Mouse (Mus musculus): ENCODE data around the gene Depdc5.
A peak's percentile ranks its signal among the peaks of the same experiment; 100 is the strongest.
"Not testable (repeated sequence)": the region's sequence is repeated elsewhere in the genome, so short reads cannot be mapped to it uniquely, and the experiment has no call there.

Depdc5 gene

DNA sequence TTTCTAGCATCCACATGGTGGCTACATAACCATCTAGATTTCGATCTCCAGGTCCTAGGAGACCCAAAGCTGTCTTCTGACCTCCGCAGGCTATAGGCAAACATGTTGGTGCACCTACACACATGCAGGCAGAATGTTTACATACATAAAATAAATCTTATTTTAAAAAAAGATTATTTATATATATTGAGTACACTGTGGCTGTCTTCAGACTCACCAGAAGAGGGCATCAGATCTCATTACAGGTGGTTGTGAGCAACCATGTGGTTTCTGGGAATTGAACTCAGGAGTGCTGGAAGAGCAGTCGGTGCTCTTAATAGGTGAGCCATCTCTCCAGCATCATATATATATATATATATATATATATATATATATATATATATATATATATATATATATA lies 50.6 kb downstream of the Depdc5 start:
- DNase-seq = no peak

DNA sequence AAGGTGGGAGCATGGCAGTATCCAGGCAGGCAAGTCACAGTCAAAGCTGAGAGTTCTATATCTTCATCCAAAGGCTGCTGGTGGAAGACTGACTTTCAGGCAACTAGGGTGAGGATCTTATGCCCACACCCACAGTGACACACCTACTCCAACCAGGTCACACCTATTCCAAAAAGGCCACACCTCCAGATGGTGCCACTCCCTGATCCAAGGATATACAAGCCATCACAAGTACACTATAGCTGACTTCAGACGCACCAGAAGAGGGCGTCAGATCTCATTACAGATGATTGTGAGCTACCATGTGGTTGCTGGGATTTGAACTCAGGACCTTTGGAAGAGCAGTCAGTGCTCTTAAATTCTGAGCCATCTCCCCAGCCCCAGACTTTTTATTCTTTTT lies 55.8 kb downstream of the Depdc5 start:
- not testable (repeated sequence) for DNase-seq

DNA sequence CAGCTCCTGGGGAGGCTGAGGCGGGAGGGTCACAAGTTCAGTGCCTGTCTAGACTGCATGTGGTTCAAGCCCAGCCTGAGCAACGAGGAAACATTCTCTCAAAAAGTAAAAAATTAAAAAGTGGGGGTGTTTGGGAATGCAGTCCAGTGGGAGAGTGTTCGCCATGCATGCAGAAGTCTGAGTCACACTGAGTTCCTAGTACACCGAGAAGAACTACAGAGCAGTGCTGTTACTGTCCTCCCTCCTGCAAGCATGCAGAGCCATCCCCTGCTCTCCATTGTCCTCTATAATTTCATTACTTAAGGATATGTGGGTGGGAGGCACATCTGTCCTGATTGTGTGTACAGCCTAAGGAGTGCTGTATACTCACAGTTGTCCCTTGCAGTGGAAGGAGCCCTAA lies 59.4 kb downstream of the Depdc5 start:
- DNase-seq = no peak

DNA sequence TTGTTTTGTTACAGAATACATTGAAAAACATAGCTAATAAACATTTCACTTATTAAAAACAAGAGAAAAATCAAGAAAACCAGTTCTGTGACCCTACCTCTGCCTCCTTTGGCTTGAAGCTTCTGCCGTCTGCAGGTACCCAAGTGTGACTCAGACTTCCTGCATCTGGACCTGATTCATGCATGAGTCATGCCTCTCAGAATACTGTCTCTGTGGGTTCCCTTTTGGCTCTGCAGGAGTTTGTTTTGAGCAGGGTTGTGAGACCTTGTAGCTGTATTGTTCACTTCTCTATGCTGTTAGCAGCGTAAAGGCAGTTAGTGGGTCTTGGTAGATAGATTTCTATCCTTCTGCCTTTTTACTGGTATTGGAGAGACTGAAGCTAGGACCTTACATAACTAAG lies 67.3 kb downstream of the Depdc5 start:
- peak; percentile 11 for DNase-seq

DNA sequence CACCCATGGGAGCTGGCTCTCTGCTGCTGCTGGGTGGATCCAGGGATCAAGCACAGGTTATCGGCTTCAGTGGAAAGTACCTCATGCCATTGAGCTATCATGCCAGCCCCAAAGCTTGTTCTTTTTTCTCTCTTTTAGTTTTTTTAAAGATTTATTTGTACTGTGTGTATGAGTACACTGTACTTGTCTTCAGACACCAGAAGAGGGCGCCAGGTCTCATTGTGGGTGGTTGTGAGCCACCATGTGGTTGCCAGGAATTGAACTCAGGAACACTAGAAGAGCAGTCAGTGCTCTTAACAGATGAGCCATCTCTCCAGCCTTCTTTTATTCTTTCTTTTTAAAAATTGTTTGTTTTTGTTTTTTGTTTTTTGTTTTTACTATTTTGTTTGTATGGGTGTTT lies 71.2 kb downstream of the Depdc5 start:
- no peak for DNase-seq

DNA sequence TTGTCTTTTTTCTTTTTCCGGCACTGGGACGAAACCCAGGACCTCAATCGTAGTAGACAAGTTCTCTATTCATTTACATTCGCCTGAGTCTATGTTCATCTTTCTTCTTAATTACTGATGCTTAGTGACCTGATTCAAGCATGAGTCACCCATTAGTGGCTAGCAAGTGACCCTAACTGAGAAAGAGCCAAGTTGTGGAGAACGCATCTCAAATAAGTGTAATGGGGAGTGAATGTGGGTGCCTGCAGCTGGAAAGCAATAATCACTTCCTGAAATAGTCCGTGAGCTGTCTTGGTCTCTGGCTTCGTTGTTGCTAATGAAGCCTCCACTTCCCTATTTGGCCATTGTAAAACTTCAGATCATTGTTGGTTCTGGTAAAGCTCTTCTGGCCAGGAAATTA lies 77.1 kb downstream of the Depdc5 start:
- no peak for DNase-seq

DNA sequence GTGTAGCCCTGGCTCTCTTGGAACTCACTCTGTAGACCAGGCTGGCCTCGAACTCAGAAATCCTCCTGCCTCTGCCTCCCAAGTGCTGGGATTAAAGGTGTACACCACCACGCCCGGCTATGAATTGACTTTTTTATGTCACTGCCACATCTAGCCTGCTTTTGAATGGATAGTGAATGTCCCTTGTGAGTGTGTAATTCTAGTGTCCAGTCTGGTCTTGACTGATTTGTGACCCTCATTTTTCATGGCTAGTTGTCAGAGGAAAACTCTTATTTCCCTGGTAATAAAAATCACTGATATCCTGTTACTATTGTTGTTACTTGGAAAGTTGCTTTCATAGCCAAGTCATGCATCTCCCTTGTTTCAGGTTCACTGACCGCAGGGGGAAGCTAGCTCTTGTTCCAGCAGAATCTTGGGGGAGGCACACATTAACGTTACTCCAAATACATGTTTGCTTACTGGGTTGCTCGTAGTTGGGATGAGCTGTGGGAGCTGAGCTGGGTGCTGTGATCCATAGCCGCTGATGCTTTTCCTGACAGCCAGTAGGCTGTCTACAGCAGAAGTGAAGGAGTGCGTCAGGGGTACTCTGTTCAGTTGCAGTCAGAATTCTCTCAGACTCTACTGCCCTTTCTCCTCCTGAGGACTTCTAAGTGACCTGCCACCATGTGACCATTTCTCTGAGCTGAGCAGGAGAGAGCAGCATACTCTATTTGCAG lies 77.9 kb downstream of the Depdc5 start:
- DNase-seq = no peak

DNA sequence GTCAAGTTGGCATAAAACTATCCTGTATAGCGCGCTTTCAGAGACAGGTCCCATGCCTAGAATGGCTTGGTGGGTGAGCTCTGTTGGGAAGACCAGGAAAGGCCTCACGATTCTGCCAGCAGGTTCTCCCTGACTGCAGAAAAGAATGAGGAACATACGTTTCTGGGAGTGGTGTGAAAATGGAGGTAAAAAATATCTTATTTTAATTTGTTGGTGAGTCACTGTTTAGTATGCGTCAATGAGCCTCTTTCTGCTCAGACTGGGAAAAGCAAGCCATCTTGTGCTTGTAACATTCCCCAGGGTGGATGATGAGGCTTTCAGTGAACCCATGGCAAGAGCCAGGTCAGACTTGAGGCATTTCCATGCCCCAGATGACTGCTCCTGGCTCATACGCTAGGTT lies 86.6 kb downstream of the Depdc5 start:
- no peak for DNase-seq

DNA sequence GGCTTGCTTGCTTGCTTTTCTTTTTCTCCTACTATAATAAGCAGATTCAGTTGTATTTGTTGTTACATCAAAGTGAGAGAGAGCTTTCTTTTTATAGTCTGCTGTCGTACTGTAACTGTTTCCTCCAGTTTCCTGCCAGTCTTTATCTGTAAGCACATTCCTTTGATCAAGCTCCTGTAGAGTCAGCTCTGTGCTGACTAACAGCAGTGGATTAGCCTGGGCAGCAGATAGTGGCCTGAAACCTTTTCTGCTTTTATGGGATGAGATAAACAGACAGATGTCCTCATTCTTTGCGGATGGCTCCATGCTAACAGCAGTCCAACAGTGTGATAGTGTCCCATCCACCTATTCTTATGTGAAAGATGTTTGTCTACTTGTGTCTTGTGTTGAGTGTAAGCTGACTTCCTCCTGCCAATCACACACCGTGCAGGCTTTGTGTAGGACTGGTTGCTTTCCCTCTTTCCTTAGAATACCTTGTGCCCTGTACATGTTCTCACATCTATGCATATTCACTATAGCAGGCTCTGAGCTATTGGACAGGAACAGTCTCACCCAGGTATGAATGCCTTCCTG lies 87.3 kb downstream of the Depdc5 start:
- no peak for DNase-seq

DNA sequence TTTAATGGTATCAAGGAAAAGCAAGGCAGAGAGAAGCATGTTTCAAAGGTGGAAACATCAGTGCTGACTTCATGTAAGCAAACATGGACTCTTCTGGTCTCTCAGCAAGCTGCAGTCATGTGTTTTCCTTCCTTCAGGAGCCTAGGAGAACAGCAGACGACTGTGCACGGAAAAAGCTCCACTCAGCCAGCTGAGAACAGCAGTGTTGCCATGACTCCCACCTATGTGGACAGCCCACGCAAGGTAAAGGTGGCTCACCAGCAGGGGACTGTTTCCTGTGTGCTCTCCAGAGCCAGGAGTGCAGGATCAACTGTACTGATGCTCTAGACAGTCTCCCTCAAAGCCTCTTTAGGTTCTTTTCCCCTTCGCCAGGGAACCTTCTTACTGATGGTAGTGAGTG lies 92.2 kb downstream of the Depdc5 start:
- no peak for DNase-seq

DNA sequence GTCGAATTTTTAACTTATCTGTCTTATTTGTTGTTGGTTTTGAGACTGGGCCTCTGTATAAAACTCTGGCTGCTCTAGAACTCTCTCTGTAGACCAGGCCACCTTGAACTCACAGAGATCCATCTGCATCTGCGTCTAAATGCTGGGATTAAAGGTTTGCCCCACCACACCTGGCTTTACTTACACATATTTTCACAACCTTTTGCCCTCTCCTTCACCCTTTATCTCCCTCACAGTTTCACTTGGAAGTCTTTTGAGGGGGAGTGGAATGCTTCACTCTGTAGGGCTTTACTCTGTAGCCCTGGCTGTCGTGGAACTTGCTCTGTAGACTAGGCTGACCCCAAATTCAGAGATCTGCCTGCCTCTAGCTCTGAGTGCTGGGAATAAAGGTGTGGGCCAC lies 98.1 kb downstream of the Depdc5 start:
- no peak for DNase-seq

DNA sequence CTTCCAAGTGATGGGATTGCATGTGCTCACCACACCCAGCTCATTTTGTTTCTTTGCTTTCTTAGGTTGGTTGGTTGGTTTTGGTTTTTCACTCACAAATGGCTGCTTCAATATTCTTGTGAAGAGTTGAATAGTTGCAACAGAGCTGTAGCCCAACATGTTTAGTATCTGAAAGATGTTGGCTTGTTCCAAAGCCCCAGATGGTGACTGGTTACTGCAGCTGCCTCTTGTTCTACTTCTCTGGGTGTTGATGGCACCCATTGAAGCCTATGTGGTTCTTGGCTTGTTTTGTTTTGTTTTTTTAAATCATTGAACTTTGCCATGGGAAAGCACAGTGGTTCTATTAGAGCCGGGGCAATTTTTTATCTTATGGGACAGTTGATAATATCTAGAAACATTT lies 99.1 kb downstream of the Depdc5 start:
- DNase-seq = no peak

DNA sequence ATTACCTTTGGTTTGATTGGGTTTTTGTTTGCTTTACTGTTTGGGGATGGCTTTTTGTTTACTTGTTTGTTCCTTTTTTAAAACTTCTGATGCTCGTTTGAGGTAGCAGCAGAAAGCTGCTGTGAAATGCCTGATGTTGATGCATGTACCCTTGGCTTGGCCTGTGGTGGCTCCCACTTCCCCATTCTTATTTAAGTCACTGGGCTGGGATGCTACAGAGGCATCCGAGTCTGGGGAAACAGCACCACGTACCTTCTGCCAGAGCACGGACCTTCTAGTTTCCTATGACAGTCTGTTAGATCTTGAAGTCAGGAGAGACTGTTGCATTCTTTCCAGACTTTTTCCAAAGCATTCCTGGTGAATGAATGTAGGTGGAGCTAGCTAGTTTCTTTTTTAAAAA lies 113.0 kb downstream of the Depdc5 start:
- no peak for DNase-seq

DNA sequence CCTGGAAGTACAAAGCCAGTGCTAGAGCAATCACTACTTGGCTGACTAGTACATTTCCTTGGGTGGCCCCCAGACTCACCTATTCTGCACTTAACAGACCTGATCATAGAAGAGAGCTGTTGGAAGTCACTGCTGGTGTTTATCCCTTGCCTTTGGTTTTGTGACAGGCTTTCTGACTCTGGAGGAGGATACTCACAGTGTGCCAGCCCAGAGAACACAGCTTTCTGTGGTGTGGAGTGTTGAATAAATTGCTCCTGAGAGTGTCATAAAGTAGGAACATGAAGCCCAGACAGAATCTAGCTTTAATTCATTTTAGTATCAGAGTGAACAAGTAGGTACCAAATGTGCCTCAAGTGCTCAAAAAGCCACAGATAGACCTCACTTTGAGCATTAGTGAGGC lies 113.7 kb downstream of the Depdc5 start:
- no peak for DNase-seq

DNA sequence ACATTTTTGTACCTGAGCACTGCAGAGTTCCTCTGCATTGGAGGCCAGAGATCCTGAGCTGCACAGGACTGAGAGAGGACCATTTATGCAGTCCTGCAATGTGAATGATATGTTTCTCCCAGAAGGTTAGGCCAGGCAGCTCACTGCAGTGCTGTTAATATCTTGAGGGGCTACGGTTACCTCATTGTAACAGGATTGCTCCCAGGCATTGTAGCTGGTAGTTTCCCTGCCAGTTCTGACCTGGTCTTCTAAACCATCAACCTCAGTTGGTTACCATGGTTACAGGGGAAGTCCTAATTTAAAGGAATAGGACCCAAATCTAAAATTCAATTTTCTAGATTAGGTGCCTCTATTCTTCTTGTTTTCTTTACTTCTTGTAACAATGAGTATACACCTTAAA lies 121.9 kb downstream of the Depdc5 start:
- no peak for DNase-seq

DNA sequence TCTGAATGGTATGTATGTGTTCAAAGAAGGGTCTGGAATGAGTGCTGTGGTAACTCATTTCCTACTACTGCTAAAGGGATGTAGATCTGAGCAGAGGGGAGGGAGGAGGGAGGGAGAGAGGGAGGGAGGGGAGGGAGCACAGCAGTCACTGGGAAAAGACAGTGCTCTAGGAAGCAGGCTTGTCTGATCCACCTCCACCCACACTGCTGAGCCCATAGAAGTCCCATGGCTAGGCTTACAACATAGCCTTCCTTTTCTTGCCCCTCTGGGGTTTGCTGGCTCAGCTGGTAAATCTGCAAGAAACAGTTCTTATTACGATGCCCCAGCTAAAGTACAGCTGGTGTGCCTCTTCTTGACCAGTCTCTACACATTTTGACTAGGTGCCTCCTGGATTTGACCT lies 124.4 kb downstream of the Depdc5 start:
- DNase-seq = no peak

DNA sequence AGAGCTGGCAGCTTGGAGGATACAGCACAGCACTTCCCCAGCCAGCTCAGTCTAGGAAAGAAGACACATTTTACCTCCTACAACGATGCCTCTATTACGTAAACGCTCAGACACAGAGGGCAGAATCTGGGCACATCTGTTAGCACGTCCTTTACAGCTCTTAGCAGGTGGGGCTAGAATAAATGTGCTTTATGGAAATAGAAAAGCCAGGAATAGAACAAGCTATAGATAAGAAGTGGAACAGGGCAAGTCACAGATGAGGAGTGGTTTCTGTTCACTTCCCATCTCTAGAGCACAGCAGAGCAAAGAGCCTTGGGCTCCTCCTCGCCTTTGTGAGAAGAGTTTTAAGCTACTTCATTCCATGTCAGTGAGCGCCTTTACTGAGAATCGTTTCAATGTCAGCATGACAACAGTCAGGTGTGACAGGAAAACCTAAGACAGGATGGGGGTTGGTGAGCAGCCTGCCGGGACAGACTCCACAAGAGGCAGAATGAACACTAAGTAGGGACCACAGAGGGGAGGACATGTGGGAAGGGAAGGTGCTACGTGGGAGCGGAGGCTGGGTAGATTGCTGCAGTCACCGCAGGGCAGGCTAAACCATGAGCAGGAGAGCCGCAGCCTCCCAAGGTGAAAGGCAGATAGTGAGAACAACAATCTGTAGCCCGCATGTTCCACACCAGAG lies 126.6 kb downstream of the Depdc5 start:
- no peak for DNase-seq

DNA sequence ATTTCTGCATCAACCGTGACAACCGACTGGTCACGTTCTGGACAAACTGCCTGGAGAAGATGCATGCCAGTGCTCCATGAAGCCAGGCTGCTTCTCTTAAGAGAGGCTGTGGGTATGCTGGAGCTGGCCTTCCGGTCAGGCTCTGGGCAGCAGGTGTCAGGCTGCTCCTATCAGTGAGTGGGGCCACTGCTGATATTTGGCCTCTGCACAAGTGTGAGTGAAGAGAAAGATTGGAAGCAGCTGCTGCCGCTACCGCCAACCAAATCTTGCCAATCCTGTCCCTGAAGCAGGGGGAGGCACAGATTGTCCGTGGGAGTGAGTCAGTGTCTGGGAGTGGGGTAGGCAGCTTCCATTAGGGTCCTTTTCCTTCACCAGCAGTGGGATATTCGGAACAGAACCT lies 127.7 kb downstream of the Depdc5 start:
- DNase-seq = peak; percentile 81

DNA sequence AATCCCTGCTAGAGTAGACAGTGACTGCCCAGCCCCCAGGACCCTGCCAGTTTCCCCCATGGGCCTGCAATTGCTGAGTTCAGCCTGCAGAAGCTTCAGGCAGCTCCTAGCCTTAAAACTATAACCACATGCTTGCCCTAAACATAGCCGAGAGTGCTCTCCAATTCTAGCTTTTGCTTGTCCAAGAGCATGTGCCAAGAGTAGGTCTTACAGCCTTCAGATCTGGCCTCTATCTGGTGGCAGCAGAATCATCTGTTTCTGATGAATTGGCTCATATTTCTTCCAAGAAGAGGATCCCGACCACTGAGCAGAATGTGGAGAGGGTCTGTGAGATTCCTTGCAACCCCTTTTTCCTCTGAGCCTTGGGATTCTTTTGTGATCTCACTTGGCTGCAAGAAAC lies 131.0 kb downstream of the Depdc5 start:
- DNase-seq = no peak

DNA sequence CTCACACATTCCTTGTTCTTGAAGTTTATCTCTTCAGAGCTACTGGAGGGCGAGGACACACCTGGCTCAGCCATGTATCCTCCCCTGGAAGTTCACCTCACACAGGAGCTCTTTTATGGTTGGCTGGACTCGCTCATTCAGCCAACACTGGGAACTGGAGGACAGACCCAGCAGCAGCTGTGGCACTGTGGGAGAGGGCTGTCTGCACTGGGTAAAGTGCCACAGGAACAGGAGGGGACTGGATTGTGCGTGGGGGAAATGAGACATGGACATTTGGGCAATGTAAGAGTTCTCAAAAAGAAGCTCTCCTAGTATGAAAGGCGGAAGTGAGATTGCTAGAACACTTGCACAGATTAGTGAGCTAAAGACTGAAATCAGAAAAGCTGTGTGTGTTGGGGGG lies 132.3 kb downstream of the Depdc5 start:
- no peak for DNase-seq

DNA sequence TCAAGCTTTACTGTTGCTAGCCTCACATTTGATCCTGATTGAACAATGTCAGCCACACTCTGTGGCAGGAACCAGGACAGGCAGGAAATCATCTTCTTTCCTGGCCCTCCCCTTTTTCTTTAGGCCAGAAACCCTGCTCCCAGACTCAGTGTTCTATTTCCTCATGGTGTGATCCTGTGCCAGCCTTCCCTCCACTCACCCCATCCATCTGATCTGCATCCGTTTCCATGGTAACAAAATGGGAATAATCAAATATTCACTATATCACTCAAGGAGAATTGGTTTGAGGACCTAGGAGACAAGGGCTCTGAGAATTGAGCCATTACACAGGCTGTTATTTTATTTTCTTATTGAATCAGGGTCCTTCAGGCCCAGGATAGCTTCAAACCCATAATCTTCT lies 133.1 kb downstream of the Depdc5 start:
- DNase-seq = no peak

DNA sequence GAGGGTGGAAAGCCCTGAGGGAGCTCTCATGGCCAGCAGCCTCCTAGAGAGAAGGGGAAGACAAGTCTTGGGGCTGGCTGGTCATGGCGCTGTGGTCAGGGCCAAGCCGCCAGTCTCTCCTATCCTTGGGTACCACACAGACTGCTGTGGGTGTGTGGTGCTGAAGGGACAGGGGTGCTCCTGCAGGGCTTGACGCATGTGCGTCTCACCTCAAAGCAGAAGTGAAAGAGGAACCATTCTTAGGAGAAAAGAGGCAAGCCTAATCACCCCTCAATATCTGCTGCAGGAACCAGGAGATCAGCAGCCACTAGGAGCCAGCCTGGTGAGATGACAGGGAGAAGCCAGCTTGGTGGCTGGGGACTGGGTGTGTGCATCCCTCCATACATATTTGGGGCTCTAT lies 134.2 kb downstream of the Depdc5 start:
- no peak for DNase-seq

DNA sequence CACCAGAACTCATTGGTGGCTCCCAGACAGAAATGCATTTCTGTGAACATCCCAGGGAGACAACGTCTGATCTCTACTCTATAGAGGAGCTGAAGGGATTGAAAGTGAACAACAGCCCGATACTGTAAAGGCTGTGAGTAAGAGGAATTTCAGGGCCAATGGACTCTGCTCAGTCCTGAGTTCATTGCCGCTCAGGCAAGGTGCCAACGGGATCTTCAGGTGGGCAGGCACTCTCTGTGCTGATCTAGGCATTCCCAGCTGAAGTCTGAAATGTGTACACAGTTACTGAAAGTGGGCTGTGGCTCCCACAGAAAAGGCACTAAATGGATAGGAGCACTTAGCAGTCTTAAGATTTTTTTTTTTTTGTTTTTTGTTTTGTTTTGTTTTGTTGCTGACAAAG lies 135.3 kb downstream of the Depdc5 start:
- no peak for DNase-seq

DNA sequence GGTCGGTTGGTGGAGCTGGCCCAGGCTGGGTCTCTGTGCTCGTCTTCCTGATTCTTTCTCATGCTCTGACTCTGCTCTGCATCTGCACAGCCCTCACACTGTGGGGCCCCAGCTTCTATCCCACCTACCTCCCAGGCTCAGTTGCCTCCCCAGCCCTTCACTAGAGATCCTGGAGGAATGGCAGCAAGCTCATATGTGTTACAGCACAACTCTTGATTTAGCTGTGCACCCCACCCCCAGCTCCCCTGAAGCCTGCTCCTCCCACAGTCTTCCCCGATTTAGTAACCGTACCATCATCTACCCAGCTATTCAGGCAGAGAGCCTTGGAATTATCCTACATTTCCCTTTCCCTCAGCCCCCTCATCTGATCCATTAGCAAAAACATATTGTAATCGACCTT lies 137.6 kb downstream of the Depdc5 start:
- no peak for DNase-seq

DNA sequence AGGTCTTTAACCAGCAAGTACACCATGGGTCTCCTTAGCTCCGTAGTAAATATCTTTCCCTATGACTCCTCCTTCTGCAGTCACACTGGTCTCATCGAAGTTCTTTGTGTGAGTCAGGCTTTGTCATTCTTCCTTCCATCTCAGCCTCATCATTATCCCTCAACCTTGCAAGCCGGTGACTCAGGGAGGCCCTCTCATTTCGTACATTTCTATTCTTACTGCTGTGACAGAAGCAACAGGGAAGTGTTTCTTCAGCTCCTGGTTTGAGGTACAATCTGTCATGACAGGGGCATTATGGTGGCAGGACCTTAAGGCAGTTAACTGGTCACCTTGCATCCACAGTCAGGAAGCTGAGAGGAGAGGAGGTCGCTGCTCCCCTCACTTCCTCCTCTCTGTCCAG lies 139.3 kb downstream of the Depdc5 start:
- DNase-seq = no peak

Measured in cerebellum, adult 11-12 months (tissue).